Mouse (Mus musculus) mature B cell (primary cell): ENCODE data around the gene Msantd2.

Experiments used
- in situ Hi-C: fragments of 300-500 bp; cut with MboI; formaldehyde crosslinking; loops from 2 replicates; pipeline ENCODE4 v1.14.3; 2019

Gene Msantd2

DNA sequence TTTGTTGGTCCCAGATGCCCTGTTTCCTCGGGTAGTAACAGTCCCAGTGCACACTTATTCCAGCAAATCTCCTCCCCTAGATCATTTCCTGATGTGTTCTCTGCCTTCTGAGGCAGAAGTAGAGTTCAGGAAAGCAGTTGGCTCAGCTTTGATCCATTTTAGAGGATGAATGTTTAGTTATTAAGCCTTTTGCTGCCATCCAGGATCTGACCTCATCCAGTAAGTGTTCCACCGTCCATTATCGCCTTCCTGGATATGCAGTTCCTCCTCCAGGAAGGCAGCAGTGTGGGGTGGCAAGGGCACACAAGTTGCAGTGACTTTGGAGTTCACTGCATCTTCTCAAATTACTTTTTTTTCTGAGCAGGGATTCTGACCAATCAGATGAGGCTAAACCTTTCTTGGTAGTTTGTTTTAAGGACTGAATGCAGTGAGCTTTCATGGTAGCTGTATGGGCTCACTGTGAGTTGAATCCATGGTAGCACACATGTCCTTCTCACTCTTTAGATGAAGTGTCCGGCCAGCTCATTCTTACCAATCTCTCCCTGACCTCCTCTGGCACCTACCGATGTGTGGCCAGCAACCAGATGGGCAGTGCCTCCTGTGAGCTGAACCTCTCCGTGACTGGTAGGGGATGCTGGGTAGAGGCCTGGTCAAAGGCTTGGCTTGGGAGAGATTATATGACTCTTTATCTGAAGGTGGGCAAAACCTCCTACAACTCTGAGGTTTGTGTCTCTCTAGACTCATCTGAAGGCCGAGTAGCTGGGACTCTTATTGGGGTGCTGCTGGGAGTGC lies 52.9 kb downstream of the Msantd2 start:
- in situ Hi-C loops: no loop called here

DNA sequence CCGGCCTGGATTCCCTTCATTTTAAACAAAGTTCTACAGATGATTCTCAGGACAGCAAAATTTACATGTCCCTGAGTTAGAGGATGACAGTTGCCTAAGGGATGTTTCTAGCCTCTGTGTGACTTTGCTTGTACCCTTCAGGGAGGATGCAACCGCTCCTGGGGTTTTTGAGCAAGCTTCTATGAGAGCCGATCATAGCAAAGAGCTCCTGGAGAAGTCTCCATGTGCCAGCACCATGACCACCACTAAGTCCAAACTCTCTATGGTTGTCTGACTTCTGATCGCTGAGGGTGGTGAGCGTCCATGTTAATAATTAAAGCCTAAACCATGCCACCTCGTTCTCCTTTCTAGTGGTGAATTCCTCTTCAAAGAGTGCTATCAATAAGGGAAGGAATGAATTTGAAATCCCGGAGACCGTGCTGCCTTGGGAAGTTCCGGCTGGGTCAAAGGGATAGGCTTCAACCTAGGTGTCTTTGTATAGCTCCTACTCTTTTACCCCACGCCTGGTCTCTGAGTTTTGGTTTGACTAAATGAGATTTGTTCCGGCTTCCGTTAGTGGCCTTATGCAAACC lies 54.8 kb downstream of the Msantd2 start:
- in situ Hi-C loops: no loop called here

DNA sequence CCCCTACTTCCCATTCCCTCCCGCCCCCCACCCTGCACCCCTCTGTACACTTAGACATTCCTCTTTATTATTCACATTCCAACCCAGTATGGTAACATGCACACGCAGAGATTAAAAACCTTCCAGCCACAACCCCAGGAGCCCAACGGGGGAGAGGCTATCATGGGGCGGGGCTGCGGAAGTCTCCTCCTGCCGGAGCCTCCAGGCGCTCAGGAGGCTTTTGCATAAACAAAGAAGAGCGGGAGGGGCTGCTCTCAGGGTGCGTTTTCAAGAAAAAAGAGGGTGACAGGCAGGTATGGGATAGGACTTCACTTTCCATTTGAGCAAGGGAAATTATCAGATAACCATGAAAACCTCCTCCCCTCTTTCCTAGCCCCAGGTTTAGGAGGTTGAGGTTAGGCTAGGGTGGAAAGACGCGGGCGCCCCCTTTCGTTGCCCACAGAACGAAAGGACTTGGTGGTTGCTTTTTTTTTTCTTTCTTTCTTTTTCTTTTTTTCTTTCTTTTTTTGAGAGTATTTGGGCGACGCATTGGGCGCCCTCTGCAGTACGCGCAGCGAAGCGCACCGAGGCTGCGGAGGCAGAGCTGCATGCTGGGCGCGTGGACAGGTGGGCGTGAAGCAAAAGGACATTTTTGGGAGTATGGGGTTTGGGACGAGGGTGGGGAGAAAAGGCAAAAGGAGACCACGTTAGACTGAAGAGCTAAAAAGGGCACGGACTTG lies 55.5 kb downstream of the Msantd2 start:
- in situ Hi-C loops: no loop called here

DNA sequence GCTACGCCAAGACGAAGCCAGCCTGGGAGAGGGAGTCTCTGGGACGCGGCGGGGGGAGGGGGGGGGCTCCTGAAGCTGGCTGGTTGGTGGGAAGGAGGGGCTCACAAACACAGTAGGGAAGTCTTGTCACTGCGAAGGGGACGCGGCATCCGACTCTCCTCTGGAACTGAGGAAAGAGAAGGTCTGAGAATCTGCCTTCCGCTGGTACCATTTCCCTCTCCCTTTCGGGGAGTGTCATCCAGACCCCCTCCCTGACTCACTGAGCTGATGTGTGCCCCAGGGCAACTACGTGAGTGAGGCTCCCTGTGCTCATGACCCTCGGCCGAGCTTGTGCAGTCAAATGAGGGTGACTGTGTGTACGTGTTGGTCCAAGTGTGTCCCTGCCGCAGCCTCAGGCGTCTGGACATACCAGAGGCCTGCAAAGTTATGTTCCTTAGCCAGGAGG lies 56.1 kb downstream of the Msantd2 start:
- in situ Hi-C loops: no loop called here

DNA sequence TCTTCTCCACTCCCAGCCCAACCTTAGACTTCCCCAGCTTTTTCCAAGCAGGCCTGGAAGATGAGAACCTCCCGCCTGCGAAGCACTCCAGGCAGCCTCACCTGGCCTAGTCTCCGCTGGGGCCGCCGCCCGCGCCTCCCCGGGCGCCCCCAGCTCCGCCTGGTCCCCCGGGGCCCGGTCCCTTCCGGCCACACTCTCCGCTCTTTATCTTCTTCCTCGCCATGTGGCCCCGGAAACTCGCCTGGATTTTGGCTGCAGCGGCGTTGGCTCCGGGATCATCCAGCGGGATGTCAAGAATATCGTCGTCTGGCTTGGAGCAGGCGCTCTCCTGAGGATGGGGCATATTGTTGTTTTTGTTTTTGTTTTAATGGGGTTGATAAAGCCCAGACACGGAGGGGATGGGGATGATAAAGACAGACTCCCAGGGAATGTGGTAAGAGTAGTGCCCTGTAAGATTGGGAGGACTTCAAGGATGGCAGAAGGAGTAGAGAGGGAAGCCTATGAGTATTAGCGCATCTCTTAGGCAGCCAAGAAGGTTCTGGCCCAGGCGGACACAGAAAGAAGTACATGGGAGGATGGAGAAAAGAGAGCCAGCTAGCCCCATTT lies 56.8 kb downstream of the Msantd2 start:
- in situ Hi-C loops: no loop called here

DNA sequence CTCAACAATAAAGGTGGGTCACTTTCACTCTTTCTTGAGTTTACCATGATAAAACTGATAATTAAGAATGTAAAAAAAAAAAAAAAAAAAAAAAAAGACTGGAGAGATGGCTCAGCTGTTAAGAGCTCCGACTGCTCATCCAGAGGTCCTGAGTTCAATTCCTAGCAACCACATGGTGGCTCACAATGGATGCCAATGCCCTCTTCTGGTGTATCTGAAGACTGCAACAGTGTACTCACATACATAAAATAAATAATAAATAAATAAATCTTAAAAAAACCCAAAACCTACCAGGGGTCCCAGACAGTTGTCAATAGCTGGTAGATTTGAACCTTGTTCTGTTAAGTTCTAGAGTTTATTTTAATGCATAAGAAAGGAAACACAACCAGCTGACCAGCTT lies 57.8 kb downstream of the Msantd2 start:
- in situ Hi-C loops: no loop called here

DNA sequence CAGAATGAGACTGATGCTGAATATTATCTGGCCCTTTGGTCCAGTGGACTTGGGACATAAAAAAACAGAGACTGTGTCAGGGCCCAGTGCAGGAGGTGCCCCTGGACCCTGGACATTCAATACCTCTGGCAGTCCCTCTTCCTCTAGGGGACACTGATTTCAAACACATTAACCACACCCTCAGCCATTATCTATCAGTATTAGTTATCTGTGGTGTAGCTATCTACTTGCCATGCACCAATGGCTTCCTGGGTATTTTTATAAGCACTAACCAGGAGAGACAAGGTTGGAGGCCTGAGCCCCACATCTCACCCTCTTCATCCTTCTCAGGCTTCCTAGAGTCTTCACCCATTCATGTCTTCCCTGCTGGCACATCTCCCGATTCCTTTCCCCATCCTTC lies 61.3 kb downstream of the Msantd2 start:
- in situ Hi-C loops: no loop called here

DNA sequence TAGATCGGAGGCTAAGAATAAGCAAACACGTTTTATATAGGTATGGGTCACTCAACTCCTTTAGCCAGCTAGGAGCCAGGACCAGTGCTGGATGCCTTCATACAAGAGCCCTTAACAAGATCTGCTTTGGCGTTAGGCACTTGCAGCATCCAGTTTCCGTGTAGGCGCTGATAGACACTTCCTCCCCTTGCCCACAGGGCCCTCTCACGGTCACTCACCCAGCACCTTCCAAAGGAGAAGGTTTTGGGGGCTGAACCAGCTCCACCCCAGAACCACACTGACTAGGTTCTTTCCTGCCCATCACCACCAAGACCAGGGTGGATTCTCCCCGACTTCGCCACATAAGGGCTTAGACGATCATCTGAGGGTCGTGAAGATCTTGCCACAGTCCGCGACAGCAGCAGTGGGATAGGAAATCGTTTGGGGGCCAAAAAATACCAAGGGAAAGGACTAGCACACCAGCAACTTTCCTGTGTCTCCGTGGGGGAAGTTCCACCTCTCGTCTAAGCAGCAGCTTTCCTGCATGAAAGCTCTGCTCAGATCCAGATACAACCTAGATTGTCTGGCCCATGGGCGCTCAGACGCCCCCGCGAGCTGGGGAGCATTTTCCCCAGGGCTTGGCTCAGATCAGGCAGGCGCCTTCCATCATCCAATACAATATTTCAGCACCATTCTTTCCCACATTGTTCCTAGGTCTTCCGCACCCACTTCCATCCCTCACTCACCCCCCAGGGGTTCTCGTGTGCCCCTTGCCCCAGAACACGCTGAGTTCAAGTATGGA lies 62.8 kb downstream of the Msantd2 start:
- in situ Hi-C loops: no loop called here

DNA sequence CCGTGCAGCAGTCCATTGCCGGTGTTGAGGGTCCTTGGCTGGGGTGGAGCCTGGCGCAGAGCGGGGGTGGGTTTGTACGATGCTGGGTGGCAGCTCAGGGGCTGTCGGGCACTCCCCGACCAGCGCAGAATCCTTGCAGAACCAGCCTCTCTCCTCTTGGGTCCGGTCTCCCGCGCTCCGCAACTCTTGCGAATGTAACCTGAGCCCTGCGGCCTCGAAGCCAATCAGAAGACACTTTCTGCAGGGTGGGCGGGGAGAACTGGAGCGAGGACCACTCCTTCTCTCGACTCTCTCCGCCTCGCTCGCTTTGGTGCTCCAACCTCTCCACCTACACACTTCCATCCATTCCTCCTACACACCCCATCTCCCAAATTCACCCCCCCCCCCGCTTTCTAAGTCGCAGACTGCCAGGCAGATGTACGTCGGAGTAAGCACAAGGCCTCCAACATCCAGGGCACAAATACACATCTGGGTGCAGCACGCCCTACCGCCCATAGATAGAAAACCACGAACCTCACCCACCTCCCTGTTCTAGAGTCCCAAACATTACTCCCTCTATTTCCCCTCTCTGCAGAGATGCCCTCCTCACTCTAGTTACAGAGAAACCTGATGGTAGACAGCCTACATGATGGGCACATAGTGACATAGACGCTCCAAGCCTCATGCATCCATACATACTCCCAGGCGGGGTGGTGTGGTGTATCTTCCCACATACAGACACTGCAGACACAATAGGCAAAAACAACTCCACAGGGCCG lies 63.6 kb downstream of the Msantd2 start, which contains the start of gene Nrgn:
Gene Nrgn (minus strand): TSS at position 369 of the 758 bp plus-strand sequence.
- in situ Hi-C loops: no loop called here

DNA sequence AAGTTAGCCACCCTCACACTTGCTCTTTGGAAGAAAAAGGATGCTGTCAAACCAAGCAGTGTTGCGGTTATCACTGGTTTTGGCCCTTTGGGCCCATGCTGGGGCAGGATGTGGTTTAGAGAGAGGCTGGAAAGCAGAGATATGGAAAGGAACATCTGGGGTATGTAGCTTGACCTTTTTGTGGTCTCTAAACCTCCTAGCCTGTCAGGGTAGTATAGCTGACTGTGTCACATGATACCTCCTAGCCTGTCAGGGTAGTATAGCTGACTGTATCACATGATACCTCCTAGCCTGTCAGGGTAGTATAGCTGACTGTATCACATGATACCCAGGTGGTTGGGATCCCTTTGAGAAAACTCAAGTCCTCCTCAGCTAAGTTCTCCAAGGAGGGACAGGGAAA lies 65.2 kb downstream of the Msantd2 start:
- in situ Hi-C loops: no loop called here

DNA sequence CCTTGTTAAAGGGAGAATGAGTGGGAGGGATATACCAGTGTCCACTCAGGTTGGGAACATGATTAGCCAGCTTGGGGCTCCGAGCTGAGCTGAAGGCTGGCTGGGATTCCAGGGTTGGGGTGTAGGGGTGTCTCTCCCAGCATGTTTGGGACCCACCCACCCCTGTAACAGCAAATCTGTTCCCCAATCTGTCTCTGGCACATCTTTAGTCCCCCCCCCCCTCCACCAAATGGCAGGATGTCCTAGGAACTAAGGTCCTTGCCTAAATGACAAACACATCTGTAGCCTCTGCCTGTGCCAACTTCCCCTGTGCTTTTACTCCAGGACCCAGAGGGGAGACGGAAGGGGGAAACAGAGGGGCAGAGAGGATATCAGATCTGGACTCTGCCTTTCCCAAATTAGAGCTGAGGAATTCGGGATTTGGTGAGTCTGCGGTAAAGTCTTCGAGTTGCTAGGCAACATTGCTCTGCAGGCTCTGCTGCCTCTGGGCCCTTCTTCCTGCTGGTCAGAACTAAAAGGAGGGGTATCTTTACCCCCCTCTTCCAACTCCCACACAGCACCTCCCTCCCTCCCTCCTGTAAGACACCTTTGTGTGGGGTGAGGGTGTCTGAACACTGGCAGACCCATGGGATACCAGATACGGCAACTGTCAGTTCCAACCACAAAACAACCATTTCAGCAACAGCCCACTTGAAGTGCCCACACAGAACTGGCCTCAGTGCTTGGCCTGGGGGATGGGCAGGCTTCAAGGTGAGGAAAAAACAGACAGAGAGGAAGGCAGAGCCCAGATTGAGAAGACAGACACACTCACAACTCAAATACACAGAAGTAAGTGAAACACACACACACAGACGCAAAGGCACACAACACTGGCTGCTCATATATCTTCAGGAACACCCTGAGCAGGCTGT lies 66.0 kb downstream of the Msantd2 start, which contains the start of gene Siae:
Gene Siae (plus strand): TSS at position 861 of the 911 bp plus-strand sequence.
- in situ Hi-C loops: no loop called here

DNA sequence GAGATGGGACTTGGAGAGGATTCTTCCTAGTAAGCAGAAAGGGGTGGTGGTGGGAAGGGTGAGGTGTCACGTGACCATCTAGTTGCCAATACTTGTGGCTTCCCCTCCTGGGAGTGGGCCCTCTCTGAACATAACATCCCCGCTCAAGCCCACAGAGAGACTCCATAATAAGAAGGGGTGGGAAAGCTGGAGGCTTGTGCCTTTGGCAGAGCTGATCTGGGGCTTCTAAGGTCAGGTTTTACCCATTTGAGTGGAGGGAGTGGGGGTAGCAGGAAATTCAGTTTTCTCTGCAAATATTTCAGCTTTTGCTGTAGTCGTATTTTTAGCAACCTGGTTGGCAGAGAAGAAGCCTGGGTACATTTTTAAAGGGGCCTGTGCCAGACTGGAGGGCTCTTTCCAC lies 67.2 kb downstream of the Msantd2 start:
- in situ Hi-C loops: no loop called here

DNA sequence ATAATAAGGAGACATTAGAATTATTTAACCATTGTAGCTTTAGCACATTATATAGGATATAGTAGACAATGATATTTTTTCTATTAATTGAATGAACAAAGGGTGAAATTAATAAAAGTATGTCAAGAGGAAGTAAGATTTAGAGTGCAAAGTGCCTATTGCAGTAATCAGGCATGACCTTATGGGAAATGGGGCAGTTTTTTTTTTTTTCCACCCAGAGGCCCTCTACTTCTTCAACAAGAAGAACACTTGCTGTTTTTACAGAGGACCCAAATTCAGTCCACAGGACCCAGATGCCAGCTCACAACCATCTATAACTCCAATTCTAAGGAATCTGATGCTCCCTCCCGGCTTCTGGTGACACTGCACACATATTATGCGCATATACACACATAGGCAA lies 71.5 kb downstream of the Msantd2 start:
- in situ Hi-C loops: no loop called here

DNA sequence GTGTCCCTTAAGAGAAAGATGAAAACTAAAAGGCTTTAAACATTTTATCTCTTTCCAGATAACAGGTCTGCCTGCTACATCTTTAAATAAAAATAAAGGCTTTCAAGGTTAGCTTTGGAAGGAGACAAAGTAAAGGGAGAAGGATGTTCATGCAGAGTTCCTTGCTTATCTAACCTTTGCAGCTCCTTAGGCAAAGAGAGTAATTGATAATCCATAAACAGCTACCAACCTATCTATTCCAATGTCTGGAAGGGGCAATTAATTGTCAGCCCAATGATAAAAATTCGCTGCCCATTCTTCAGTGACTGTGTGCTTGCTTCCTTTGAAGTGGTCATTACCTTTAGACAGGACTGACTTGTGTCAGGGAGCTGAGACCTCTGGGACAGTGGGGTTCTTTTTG lies 74.7 kb downstream of the Msantd2 start:
- in situ Hi-C loops: no loop called here

DNA sequence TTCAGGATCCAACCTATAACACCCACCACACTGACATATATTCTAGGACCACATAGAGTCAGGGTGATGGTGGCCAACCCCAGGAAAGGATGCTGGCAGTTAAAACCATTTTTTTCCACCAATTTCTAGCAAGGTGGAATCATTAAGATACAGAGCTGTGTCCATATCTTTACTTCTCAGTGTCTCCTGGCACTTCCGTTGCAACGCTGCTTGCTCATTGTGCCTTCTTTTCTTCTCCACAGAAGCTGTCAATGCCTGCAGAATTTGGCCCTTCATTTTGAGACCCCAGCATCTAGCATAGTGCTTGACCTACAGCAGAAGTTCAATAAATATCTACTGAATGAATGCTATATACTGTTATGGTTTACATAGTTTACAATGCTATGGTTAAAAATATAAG lies 77.9 kb downstream of the Msantd2 start:
- in situ Hi-C loops: no loop called here

DNA sequence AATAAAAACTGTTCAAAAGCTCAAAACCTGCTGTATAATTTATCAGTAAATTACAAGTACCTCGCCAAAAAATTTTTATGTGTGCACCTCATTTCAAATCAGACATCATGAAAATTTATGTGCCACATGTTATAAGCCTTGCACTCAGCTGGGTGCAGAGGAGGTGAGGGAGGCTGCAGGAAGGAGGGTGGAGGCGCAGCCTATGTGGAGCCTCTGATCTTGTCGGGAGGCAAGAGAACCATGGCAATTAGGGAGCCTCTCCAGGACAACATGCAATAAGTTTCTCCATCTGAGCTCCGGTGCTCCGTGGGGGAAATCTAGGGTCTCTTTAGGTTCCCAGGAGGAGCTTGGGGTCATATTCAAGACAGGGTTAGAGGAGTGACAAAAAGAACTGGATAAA lies 78.3 kb downstream of the Msantd2 start:
- in situ Hi-C loops: no loop called here

DNA sequence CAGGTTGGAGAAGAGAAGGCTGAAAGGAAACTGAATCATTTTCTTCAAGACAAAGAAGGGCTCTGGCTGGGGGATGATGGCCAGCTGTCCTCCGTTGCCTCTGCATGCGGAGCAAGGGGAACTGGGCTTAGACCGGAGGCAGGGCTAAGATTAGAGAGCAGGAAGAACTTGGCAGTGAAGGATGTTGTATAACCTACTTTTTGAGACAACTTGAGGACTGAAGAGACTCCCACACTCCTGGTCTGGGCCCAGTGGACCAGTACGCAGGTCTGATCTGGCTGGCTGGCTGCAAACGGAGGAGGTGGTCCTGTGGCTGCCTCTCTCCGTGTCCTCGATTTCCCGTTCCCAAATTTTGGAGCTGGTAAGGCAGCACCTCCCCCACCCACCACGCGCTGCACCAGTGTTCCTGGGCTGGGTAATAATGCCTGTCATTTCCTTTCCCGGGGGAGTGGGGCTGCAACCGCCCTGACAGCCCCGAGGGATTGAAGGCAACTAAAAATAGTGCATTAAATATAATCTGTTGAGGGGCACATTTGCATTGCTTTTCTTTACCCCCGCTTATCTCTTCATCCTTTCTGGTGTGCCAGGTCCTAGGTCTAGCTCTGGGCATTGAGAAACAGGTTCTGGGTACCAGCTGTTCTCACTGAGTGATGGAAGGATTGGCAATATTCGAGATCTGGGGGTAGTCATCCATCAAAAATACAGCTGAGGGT lies 78.9 kb downstream of the Msantd2 start:
- in situ Hi-C loops: no loop called here

DNA sequence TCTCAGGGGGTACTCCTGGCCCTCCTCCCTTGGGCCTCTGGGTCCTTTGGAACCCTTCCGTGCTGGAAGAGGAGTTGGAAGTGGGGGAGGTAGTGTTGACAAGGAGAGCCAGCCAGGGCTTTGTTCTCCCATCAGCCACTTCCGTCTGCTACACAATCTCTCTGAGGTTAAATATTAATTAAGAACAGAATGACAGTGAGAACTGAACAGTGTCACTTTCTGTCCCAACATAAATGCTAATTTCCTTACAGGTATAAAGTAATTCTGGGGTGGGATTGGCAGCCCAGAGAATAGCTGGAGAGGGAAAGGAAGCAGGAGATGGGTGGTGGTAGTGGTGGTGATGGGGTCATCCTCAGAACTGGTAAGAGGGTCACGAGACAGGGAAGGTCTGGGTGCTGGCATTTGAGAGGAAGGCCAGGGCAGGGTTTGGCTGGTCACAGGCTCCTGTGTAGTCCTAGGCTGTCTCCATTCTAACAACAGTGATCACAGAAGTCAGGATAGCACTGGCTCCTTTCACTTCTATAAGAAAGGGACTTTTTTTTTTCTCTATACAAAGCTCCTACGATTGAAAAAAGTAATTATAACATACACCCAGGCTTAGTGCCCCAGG lies 79.6 kb downstream of the Msantd2 start:
- in situ Hi-C loops: no loop called here
